Mouse (Mus musculus): ENCODE measurements around the gene Pank4. TPM values are rescaled to one million over a fixed set of nuclear protein-coding genes. Genes with fewer than 3 reads are reported as not detected.

Pank4 gene
- total and polyA plus RNA-seq, 2 experiments from 2014 or later: 27.3 to 36.7 TPM

DNA sequence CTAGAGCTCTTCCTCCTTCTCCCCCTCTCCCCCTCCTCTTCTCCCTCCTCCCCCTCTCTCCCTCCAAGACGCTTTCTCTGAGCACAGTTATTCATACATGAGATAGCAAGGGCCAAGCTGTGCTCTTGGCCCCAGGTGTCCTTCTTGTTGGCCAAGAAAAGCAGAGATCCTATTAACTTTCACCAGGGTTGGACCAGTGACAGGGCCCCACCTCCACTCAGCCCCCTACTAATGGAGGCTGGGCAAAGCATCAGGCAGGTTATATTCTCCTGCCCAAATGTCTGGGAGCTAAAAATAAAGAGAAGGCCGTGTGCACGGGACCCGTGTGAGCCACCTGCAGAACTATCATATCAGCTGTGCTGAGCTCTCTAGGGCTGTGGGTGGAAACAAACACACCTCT lies 31.0 kb downstream of the Pank4 start:
- 0 out of 2 replicates have a peak, but pooled peaks cover 12% of the 10 kb centered on the region for H3K36me3 ChIP-seq (ENCODE audit: insufficient read depth, low read length)
- ATAC-seq (ENCODE audit: low FRiP score): no peak
- DNase-seq (ENCODE audit: low spot score): no peak
- H3K4me3 ChIP-seq (ENCODE audit: low read depth, low read length): no peak overlapping the region
- 76% methylated on average over 4 of the region's 4 CpGs for WGBS
- no peak for TF ChIP-seq CTCF (IDR thresholded peaks at IDR 0.05)
- H3K4me1 ChIP-seq (ENCODE audit: insufficient read depth, low read length): no peaks in the 10 kb centered on the region
- H3K27ac ChIP-seq (ENCODE audit: low read depth, low read length): no peak overlapping the region
- H3K27me3 ChIP-seq (ENCODE audit: insufficient read depth, low read length): no peaks in the 10 kb centered on the region
- H3K4me2 ChIP-seq (ENCODE audit: low read depth, low read length, poor library complexity, severe bottlenecking): no peak overlapping the region
- no peak overlapping the region for H3K9ac ChIP-seq (replicated peaks; ENCODE audit: low read length, poor library complexity, severe bottlenecking)
- no peaks in the 10 kb centered on the region for H3K9me3 ChIP-seq (ENCODE audit: low read length)

DNA sequence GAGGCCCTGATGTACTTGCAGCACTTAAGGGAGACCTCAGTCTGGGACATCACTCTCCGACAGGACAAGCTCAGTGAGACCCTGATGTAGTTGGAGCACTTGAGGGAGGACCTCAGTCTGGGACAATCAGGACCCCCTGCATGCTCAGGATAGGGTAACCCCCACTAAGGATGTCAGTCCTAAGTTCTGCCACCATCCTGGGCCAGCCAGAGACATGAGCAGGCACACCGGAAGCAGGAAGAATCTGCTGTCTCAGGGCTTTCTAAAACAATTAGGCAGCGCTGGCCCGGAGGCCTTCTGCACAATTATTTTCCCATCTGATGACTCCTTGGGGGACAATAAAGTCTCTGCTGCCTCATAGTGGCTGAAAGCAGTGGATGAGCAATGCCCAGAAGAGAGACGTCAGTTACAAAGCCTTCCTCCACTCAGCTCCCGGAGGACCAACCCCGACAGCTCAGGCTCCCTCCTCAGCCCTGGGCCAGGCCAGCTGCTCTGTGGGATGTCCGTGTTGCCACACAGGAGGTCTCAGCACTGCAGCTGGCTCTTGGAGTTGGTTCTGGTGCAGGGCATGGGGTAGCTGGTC lies 32.7 kb downstream of the Pank4 start:
- no peak for ATAC-seq (ENCODE audit: low FRiP score)

DNA sequence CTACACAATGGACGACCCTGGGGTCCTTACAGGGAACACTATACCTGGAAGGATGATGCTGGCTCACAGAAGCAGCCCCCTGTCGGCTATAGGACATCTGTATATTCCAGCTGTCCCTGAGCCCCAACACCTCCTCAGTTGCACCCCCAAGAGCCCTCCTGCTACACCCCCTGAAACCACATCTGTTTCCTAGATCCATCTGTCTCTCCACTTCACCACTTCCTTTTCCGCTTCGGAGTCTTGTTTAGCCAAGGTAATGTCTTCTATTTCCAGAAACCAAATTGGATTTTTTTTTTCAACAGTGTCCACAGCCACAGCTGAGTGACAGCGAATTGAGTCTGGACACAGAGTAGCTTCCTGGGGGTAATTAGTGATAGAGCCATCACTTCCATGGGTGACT lies 35.5 kb downstream of the Pank4 start:
- Histone ChIP-seq H3K9ac (replicated peaks; ENCODE audit: low read length, poor library complexity, severe bottlenecking) (no peak overlapping the region), H3K4me3 (ENCODE audit: low read depth, low read length) (no peak overlapping the region), H3K36me3 (ENCODE audit: insufficient read depth, low read length) (peaks cover 19% of the 10 kb centered on the region; the same call in 1 of the 2 replicates), H3K9me3 (ENCODE audit: low read length) (no peaks in the 10 kb centered on the region), H3K4me2 (ENCODE audit: low read depth, low read length, poor library complexity, severe bottlenecking) (no peak overlapping the region), H3K27ac (ENCODE audit: low read depth, low read length) (no peak overlapping the region), H3K27me3 (ENCODE audit: insufficient read depth, low read length) (no peaks in the 10 kb centered on the region), H3K4me1 (ENCODE audit: insufficient read depth, low read length) (no peaks in the 10 kb centered on the region)
- 85% methylated on average over 5 of the region's 5 CpGs for WGBS
- ATAC-seq (ENCODE audit: low FRiP score): no peak
- TF ChIP-seq CTCF (IDR thresholded peaks at IDR 0.05): no peak
- no peak for DNase-seq (ENCODE audit: low spot score)

More for the DNA sequence above, 32.7 kb downstream of the Pank4 start:
- Histone ChIP-seq H3K9ac (replicated peaks; ENCODE audit: low read length, poor library complexity, severe bottlenecking) (no peak overlapping the region), H3K4me3 (ENCODE audit: low read depth, low read length) (no peak overlapping the region), H3K4me2 (ENCODE audit: low read depth, low read length, poor library complexity, severe bottlenecking) (no peak overlapping the region), H3K36me3 (ENCODE audit: insufficient read depth, low read length) (peaks cover 17% of the 10 kb centered on the region; the same call in 1 of the 2 replicates), H3K9me3 (ENCODE audit: low read length) (no peaks in the 10 kb centered on the region), H3K27ac (ENCODE audit: low read depth, low read length) (no peak overlapping the region), H3K27me3 (ENCODE audit: insufficient read depth, low read length) (no peaks in the 10 kb centered on the region), H3K4me1 (ENCODE audit: insufficient read depth, low read length) (no peaks in the 10 kb centered on the region)
- peak; percentile 84 for DNase-seq (ENCODE audit: low spot score)
- peak; percentile 50 for TF ChIP-seq CTCF (IDR thresholded peaks at IDR 0.05)
- WGBS: 26% methylated on average over 8 of the region's 8 CpGs

DNA sequence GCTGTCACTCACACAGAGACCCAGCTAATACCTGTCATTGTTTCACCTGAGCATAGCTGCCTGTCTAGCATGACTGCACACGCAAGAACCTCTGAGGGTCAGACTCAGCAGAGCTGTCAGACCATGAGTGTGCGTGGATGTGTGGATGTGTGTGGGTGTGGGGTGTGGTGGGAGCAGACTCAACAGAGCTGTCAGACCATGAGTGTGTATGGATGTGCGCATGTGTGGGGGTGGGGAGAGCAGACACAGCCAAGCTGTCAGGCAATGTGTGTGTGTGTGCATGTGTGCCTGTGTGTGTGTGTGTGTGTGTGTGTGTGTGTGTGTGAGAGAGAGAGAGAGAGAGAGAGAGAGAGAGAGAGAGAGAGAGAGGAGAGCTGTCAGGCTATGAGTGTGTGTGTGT lies 41.4 kb downstream of the Pank4 start:
- ATAC-seq (ENCODE audit: low FRiP score) (no peak), DNase-seq (ENCODE audit: low spot score) (no peak)
- 88% methylated on average over 3 of the region's 3 CpGs for WGBS
- Histone ChIP-seq H3K4me2 (ENCODE audit: low read depth, low read length, poor library complexity, severe bottlenecking) (no peak overlapping the region), H3K27me3 (ENCODE audit: insufficient read depth, low read length) (no peaks in the 10 kb centered on the region), H3K9ac (replicated peaks; ENCODE audit: low read length, poor library complexity, severe bottlenecking) (no peak overlapping the region), H3K36me3 (ENCODE audit: insufficient read depth, low read length) (peaks cover 6% of the 10 kb centered on the region; the same call in 1 of the 2 replicates), H3K27ac (ENCODE audit: low read depth, low read length) (no peak overlapping the region), H3K4me1 (ENCODE audit: insufficient read depth, low read length) (no peaks in the 10 kb centered on the region), H3K4me3 (ENCODE audit: low read depth, low read length) (no peak overlapping the region), H3K9me3 (ENCODE audit: low read length) (no peaks in the 10 kb centered on the region)
- TF ChIP-seq CTCF (IDR thresholded peaks at IDR 0.05): no peak

GRCm38 (mm10) chr4:155006296-155006695 lies 42.4 kb downstream of the Pank4 start:
- no peak overlapping the region for H3K4me2 ChIP-seq (ENCODE audit: low read depth, low read length, poor library complexity, severe bottlenecking)
- H3K4me1 ChIP-seq (ENCODE audit: insufficient read depth, low read length): no peaks in the 10 kb centered on the region
- H3K27me3 ChIP-seq (ENCODE audit: insufficient read depth, low read length): no peaks in the 10 kb centered on the region

DNA sequence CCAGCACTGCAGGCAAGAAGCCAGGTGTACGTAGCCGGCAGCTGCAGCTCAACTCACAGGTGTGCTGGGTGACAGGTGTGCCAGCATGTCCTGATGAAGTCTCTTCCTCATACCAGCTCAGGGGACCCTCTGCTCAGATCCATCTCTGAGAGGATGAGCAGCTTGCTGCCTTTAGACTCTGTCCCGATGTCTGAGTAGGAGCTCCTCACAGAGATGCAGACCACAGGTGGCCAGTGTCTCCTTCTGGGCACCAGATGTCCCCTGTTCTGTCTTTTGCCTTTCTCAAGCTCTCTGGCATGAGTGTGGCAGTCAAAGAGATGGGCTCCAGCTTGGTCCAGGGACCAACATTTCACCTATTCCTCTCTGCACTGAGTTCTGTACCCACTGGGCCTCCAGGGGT lies 43.7 kb downstream of the Pank4 start:
- H3K4me1 ChIP-seq (ENCODE audit: insufficient read depth, low read length): peaks cover 4% of the 10 kb centered on the region; the same call in 1 of the 2 replicates
- H3K4me2 ChIP-seq (ENCODE audit: low read depth, low read length, poor library complexity, severe bottlenecking): no peak overlapping the region
- no peaks in the 10 kb centered on the region; the same call in 1 of the 2 replicates for H3K36me3 ChIP-seq (ENCODE audit: insufficient read depth, low read length)
- ATAC-seq (ENCODE audit: low FRiP score) (no peak), DNase-seq (ENCODE audit: low spot score) (no peak)
- H3K4me3 ChIP-seq (ENCODE audit: low read depth, low read length): no peak overlapping the region
- TF ChIP-seq CTCF (IDR thresholded peaks at IDR 0.05): no peak
- WGBS: 84% methylated on average over 3 of the region's 3 CpGs
- no peak overlapping the region for H3K9ac ChIP-seq (replicated peaks; ENCODE audit: low read length, poor library complexity, severe bottlenecking)
- H3K27me3 ChIP-seq (ENCODE audit: insufficient read depth, low read length): no peaks in the 10 kb centered on the region
- H3K27ac ChIP-seq (ENCODE audit: low read depth, low read length): no peak overlapping the region
- no peaks in the 10 kb centered on the region for H3K9me3 ChIP-seq (ENCODE audit: low read length)

More at GRCm38 (mm10) chr4:155006296-155006695, 42.4 kb downstream of the Pank4 start:
- no peak overlapping the region for H3K9ac ChIP-seq (replicated peaks; ENCODE audit: low read length, poor library complexity, severe bottlenecking)
- H3K4me3 ChIP-seq (ENCODE audit: low read depth, low read length): no peak overlapping the region
- TF ChIP-seq CTCF (IDR thresholded peaks at IDR 0.05): no peak
- H3K9me3 ChIP-seq (ENCODE audit: low read length): no peaks in the 10 kb centered on the region
- H3K27ac ChIP-seq (ENCODE audit: low read depth, low read length): no peak overlapping the region
- ATAC-seq (ENCODE audit: low FRiP score): no peak
- 66% methylated on average over 10 of the region's 10 CpGs for WGBS
- DNase-seq (ENCODE audit: low spot score): no peak
- H3K36me3 ChIP-seq (ENCODE audit: insufficient read depth, low read length): peaks cover 5% of the 10 kb centered on the region; the same call in 1 of the 2 replicates
